Comparison of ENCODE assay signal across 8 mouse cellular contexts in genomic region chr12:108422495-108422857, GRCm38 (mm10). TPM values are rescaled to one million over a fixed set of nuclear protein-coding genes. Genes with fewer than 3 reads are reported as not detected.
DNase-seq lines count a peak whose midpoint lies in the region; ATAC-seq and TF ChIP-seq lines count a peak whose summit lies in the region.

No protein-coding gene starts in this region.

- H3K36me3 ChIP-seq in lung, embryonic 14.5 days (ENCODE audit: insufficient read depth) = no peaks in the 10 kb centered on the region
- no peaks in the 10 kb centered on the region for H3K36me3 ChIP-seq in small intestine, adult 2 months (ENCODE audit: control insufficient read depth, insufficient read depth, low read length)

- no peaks in the 10 kb centered on the region for H3K9me3 ChIP-seq in lung, embryonic 14.5 days (ENCODE audit: low read depth, low read length)

- no peak for TF ChIP-seq POLR2A in small intestine, adult 2 months (IDR thresholded peaks at IDR 0.05; ENCODE audit: low read depth, low read length)

- TF ChIP-seq CTCF in left cerebral cortex, adult 2 months (IDR thresholded peaks at IDR 0.05) = peak; percentile 40; the same call in 1 of the 2 replicates
- TF ChIP-seq CTCF in lung, embryonic 14.5 days (IDR thresholded peaks at IDR 0.05; ENCODE audit: low read depth) = peak; percentile 60
- TF ChIP-seq CTCF in small intestine, adult 2 months (IDR thresholded peaks at IDR 0.05; ENCODE audit: extremely low read depth, insufficient read length, insufficient replicate concordance, low read depth, low read length) = 0 out of 2 replicates have a peak, but pooled peaks have one; percentile 21

- WGBS in lung, embryonic 14.5 days = under 1% methylated on average over 13 of the region's 14 CpGs
- 3% methylated on average over 14 of the region's 14 CpGs for WGBS in small intestine, adult 2 months

- peak overlapping the region; percentile 95 for H3K27ac ChIP-seq in left cerebral cortex, adult 2 months
- peak overlapping the region; percentile 90 for H3K27ac ChIP-seq in lung, embryonic 14.5 days (ENCODE audit: low read depth)
- peak overlapping the region; percentile 42; the same call in 1 of the 2 replicates for H3K27ac ChIP-seq in small intestine, adult 2 months (ENCODE audit: insufficient read depth, low read depth, low read length)

- peak overlapping the region; percentile 87 for H3K9ac ChIP-seq in lung, embryonic 14.5 days

- peaks cover 8% of the 10 kb centered on the region; the same call in 1 of the 2 replicates for H3K4me1 ChIP-seq in lung, embryonic 14.5 days (ENCODE audit: insufficient read depth)
- H3K4me1 ChIP-seq in small intestine, adult 2 months (ENCODE audit: control insufficient read depth, insufficient read depth, insufficient read length, low read length) = 0 out of 2 replicates have a peak, but pooled peaks cover 4% of the 10 kb centered on the region

- peak overlapping the region; percentile 66 for H3K4me3 ChIP-seq in left cerebral cortex, adult 2 months
- H3K4me3 ChIP-seq in lung, embryonic 14.5 days (ENCODE audit: low read depth, low read length) = peak overlapping the region; percentile 83
- peak overlapping the region; percentile 77 for H3K4me3 ChIP-seq in small intestine, adult 2 months (ENCODE audit: low read depth, low read length)

- DNase-seq in left cerebral cortex, adult 2 months (ENCODE audit: extremely low spot score in 1 of 2, low spot score in 2 of 2) = peak; percentile 46 to 51
- no peak for DNase-seq in left cerebral cortex, adult 9 months (ENCODE audit: low spot score in 2 of 2)
- peak; percentile 55 for DNase-seq in cerebellum, adult 11-12 months
- peak; percentile 63 for DNase-seq in forelimb bud, embryonic 11.5 days (ENCODE audit: low read depth, low spot score)
- DNase-seq in kidney, adult 9 months = peak; percentile 31
- peak; percentile 83 for DNase-seq in lung, embryonic 14.5 days
- no peak for DNase-seq in urinary bladder, postnatal 4 days (ENCODE audit: low spot score in 2 of 2)

- H3K27me3 ChIP-seq in lung, embryonic 14.5 days (ENCODE audit: insufficient read depth, low read length) = no peaks in the 10 kb centered on the region
- peaks cover 11% of the 10 kb centered on the region for H3K27me3 ChIP-seq in small intestine, adult 2 months (ENCODE audit: control insufficient read depth, insufficient read depth, low read length)

- H3K4me2 ChIP-seq in lung, embryonic 14.5 days = peak overlapping the region; percentile 72

- peak; percentile 81 for ATAC-seq in lung, embryonic 14.5 days (ENCODE audit: insufficient read depth)

- intact Hi-C loops in left cerebral cortex, adult 2 months (cut with DNase I) = loop anchor here (5.0 kb wide), 1 partner anchor 70 kb away; no protein-coding TSS in a partner anchor

RNA-seq across cellular contexts. Expression of gene Eml1, which starts 51.7 kb away (rescaled TPM):
- total RNA-seq in left cerebral cortex, adult 2 months (2021) = 10 to 100 TPM; 65.7 to 68.2 TPM
- polyA plus RNA-seq in lung, embryonic 14.5 days (2014; fragmentation: Nextera tagmentation; extraction: Ambion mirVana) = 105 and 109 TPM in 2 replicates
- polyA plus RNA-seq in small intestine, adult 2 months (2012; rRNA removed) = 10.1 and 19.8 TPM in 2 replicates

Comparison
In these comparisons a context has a peak if more than half of its experiments do, and no peak if none do; other contexts are left out.
1. DNase-seq: peak in left cerebral cortex, adult 2 months (2 of 2), cerebellum, adult 11-12 months (single experiment), forelimb bud, embryonic 11.5 days (single experiment), kidney, adult 9 months (single experiment) and lung, embryonic 14.5 days (single experiment); none in left cerebral cortex, adult 9 months (0 of 2) and urinary bladder, postnatal 4 days (0 of 2).
2. H3K27ac ChIP-seq: peak in every context shown above with its lines; median percentile 95 in left cerebral cortex, adult 2 months; 90 in lung, embryonic 14.5 days; 42 in small intestine, adult 2 months.
3. Peak in every context shown above with its lines, with median percentiles within 50 percentile points of each other: H3K4me3 ChIP-seq and CTCF ChIP-seq.